Mouse (Mus musculus): ENCODE data around the gene Lyst. TPM values are rescaled to one million over a fixed set of nuclear protein-coding genes. Genes with fewer than 3 reads are reported as not detected.
A peak's percentile ranks its signal among the peaks of the same experiment; 100 is the strongest.

Lyst gene
- total RNA-seq, 2 experiments from 2014 or later, result 3.6 to 4.3 TPM

DNA sequence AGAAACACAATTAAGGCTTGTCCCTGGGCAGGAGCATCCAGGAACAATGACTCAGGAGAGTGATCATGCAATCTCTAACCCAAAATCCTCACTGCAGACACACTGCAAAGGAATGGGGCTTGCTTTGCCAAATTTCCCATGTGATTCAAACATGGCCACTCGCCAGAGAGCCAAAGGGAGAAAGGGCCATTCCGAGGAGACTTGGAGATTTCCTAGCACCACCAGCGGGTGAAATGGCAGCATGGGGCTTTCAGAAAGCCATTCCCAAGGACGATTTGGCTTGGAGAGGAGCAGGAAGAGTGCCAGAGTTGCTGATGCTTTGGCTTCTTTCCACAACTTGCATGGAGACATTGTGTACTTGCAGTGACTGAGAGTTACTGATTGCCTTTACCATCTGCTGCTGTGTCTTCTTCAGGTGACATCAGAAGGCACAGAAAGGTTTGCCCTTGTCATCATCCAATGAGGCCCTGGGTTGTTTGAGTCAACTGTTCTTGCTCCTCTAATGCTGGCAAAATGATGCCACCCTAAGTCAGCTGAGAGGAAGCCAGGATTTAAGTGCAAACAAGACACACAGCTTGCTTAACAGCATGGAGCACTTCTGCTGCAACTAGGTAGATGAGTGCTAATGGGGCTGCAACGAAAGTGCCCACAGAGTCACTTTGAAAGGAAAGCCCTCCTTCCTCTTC is 16.5 kb upstream of the Lyst start:
- DNase-seq (ENCODE audit: low spot score), result peak; percentile 87

GRCm38 (mm10) chr13:13574258-13574870 is 15.8 kb upstream of the Lyst start:
- DNase-seq (ENCODE audit: low spot score), result no peak

- DNase-seq (ENCODE audit: low spot score), result no peak
These were observed 15.1 kb upstream of the Lyst start for GRCm38 (mm10) chr13:13575106-13575505.

- no peak for DNase-seq (ENCODE audit: low spot score)
These were observed 13.6 kb upstream of the Lyst start for GRCm38 (mm10) chr13:13576469-13577205.

GRCm38 (mm10) chr13:13581988-13582387 is 8.2 kb upstream of the Lyst start:
- DNase-seq (ENCODE audit: low spot score), result no peak

- DNase-seq (ENCODE audit: low spot score), result no peak
These were observed 6.7 kb upstream of the Lyst start for GRCm38 (mm10) chr13:13583473-13583872.

DNA sequence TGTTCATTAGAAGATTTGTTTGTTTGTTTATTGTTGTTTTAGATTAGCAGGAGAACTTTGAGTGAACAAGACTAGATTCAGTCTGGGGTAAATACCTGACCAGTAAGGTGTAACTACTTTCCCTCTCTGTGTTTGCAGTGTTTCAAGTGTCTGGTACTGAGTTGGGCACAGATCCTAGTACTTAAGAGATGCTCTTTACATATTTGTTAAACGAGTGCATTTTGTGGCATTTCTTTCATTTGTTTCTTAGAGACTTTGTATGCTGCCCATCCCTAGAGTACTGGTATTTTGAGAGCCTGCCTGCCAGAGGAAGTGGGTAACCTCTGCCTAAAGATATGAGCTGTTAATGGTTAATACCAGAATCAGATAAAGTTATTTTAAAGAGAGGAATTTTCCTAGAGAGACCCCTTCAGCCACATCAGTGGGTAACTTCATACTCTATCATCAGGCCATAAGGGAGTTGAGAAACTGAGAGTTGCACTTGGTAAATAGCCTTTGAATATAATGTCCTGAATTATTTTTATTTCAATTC is 2.5 kb upstream of the Lyst start:
- no peak for DNase-seq (ENCODE audit: low spot score)

DNA sequence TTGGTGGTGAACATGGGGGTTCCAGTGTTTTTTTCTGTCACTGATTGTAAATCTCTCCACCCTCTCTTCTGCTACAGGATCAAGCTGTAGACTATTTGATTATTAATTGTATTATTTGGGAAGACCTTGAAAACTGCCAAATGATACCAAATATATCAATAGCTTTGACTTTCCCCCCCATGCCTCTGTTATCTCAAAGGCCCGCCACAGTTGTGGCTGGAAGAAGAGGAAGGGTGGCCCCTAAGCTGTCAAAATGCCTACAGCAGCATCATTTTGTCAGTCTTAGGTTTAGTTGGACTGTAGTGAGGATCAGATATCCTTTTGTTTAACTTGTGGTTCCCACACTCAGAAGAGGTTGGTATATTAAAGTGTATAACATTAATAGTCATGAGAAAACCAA is 1.7 kb upstream of the Lyst start:
- DNase-seq (ENCODE audit: low spot score), result no peak

DNA sequence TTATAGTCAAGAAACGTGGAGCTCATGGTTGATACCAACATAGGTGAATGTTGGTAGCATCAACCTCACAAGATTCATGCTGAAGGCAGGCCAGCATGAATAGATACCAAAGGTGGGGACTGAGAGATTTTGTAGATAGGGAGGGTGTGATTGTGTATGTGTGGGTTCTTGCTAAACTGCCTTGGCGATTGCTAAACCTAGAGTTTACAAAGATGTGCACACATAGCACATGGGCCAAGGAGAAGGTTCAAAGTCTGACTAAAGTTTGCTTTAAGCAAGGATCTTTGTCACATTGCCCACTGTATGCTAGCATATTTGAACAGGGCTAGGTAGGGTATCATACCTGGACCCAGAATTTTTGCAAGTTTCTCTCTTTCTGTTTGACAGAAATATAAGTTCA is 1.2 kb upstream of the Lyst start:
- no peak for DNase-seq (ENCODE audit: low spot score)

GRCm38 (mm10) chr13:13591892-13592291 is 1.7 kb downstream of the Lyst start:
- no peak for DNase-seq (ENCODE audit: low spot score)

GRCm38 (mm10) chr13:13596424-13597044 is 6.3 kb downstream of the Lyst start:
- no peak for DNase-seq (ENCODE audit: low spot score)

DNA sequence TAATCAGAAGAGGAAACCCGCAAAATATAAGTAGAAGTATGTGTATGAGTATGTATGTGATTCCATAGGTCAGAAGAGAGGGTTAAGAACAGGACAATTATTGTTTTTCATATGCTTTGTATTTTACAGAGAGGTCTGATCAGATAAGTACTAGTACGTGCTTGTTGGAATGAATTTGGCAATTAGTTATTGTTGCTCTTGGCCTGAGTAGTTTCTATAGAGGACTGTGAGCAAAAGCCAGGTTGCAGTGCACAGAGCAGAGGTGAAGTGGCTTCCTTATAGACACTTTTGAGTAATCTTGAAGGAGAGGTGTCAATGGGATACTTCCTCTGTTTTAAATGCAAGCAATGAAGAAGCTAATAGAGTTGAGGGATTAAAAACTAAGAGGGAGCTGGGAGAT is 7.7 kb downstream of the Lyst start:
- no peak for DNase-seq (ENCODE audit: low spot score)

- DNase-seq (ENCODE audit: low spot score), result no peak
These were observed 11.2 kb downstream of the Lyst start for GRCm38 (mm10) chr13:13601407-13601806.

GRCm38 (mm10) chr13:13606149-13606548 is 16.0 kb downstream of the Lyst start:
- no peak for DNase-seq (ENCODE audit: low spot score)

DNA sequence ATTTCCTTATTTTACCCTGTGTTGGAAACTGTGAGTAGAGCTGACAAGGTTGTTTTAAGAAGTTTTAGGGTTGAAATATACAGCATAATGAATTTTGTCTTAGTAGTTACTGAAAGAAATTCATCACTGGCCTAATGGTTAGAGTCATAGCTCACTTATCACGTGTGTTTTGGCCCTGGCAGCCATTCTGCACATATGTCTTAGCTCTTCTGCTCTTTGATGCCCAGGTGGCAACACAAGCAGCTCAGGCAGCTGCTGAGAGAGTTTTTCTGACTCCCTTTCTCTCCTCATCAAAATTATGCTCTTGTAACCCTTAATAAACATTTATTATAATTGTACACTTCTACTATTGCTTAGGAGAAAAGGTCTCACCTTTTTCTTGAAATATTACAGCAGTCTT is 18.1 kb downstream of the Lyst start:
- no peak for DNase-seq (ENCODE audit: low spot score)

GRCm38 (mm10) chr13:13609655-13610054 is 19.5 kb downstream of the Lyst start:
- no peak for DNase-seq (ENCODE audit: low spot score)

DNA sequence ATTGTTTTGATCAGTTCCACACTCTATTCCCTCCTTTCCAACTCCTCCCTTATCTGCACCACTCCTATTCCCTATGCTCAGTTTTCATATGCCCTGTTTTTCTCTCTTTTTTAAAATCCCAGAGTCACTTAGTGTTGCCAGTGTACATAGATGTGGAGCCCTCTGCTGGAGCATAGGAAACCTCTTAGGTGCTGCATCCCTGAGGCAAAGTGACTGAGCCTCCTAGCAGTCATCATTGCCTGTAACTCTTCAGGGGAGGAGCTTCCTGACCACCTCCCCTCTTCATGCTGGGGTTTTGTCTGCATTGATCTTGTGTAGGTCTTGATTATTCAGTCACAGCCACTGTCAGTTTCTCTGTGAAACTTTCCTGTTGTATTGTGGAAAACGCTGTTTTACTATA is 22.7 kb downstream of the Lyst start:
- peak; percentile 19 for DNase-seq (ENCODE audit: low spot score)

DNA sequence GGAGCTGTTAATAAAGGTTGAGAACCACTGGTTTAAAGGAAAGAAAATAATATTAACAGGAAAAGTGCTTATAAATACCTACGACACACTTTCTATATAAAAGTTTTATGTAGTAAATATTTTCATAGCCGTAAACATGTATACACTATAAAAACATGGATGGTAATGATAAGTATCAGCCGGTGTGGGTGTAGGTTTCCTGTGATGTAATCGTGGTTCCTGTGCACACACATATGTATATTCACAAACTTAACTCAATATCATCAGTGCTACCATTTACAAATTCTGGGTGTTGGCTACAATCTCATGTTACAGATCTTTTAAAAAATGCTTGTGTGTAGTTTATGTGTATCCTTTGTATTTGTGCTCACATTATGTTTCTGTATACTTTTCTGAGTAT is 24.0 kb downstream of the Lyst start:
- DNase-seq (ENCODE audit: low spot score), result no peak

- DNase-seq (ENCODE audit: low spot score), result no peak
These were observed 31.3 kb downstream of the Lyst start for GRCm38 (mm10) chr13:13621456-13621855.

GRCm38 (mm10) chr13:13622565-13622964 is 32.4 kb downstream of the Lyst start:
- no peak for DNase-seq (ENCODE audit: low spot score)

- DNase-seq (ENCODE audit: low spot score), result no peak
These were observed 43.5 kb downstream of the Lyst start for GRCm38 (mm10) chr13:13633746-13634145.

DNA sequence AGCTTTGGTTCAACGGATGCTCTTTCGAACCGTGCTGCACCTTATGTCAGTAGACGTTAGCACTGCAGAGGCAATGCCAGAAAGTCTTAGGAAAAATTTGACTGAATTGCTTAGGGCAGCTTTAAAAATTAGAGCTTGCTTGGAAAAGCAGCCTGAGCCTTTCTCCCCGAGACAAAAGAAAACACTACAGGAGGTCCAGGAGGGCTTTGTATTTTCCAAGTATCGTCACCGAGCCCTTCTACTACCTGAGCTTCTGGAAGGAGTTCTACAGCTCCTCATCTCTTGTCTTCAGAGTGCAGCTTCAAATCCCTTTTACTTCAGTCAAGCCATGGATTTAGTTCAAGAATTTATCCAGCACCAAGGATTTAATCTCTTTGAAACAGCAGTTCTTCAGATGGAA is 44.5 kb downstream of the Lyst start:
- no peak for DNase-seq (ENCODE audit: low spot score)

Data from gastrocnemius, adult 18-20 months (tissue).